Mouse (Mus musculus): Measurements from ENCODE around the gene Stx7.

GRCm38 (mm10) chr10:24142735-24143134, 6.4 kb upstream of the Stx7 start:
- TF ChIP-seq CTCF (IDR thresholded peaks at IDR 0.05; ENCODE audit: insufficient read depth, low read length), result no peak
- TF ChIP-seq POLR2A (IDR thresholded peaks at IDR 0.05; ENCODE audit: borderline replicate concordance, extremely low read depth, low read depth, low read length), result no peak
